Mouse (Mus musculus) forebrain, embryonic 16.5 days (tissue): Measurements from ENCODE around the gene Tead2. TPM values are rescaled to one million over a fixed set of nuclear protein-coding genes. Genes with fewer than 3 reads are reported as not detected.

Experiments
- ATAC-seq: fragments of 200-750 bp; cut with Nextera tagmentation; 2 replicates; pipeline ENCODE4 v1.8.0; 2017; ENCODE audit warnings: mild to moderate bottlenecking, moderate library complexity
- H3K27ac ChIP-seq: fragments of 300-500 bp; sonication (generic); 2 replicates; pipeline ENCODE4 v1.5.1; 2014; ENCODE audit warnings: low read length, control low read depth
- H3K27me3 ChIP-seq: fragments of 300-500 bp; sonication (generic); replicated peaks from 2 replicates; pipeline ENCODE4 v1.6.1; 2014; ENCODE audit warnings: low read length; ENCODE audit not compliant: control insufficient read depth, insufficient read depth
- H3K36me3 ChIP-seq: fragments of 300-500 bp; sonication (generic); 2 replicates; pipeline ENCODE4 v1.6.1; 2014; ENCODE audit not compliant: control insufficient read depth, insufficient read depth
- H3K4me1 ChIP-seq: fragments of 300-500 bp; sonication (generic); replicated peaks from 2 replicates; pipeline ENCODE4 v1.6.1; 2014; ENCODE audit warnings: low read length; ENCODE audit not compliant: control insufficient read depth, insufficient read depth
- H3K4me2 ChIP-seq: fragments of 300-500 bp; sonication (generic); 2 replicates; pipeline ENCODE4 v1.6.1; 2014; ENCODE audit warnings: mild to moderate bottlenecking, low read length, control low read depth
- H3K4me3 ChIP-seq: fragments of 300-500 bp; sonication (generic); replicated peaks from 2 replicates; pipeline ENCODE4 v1.5.1; 2014; ENCODE audit warnings: mild to moderate bottlenecking, low read length, control low read depth
- H3K9ac ChIP-seq: fragments of 300-500 bp; sonication (generic); replicated peaks from 2 replicates; pipeline ENCODE4 v1.6.1; 2014; ENCODE audit warnings: low read depth, low read length, control low read depth
- H3K9me3 ChIP-seq: fragments of 300-500 bp; sonication (generic); 2 replicates; pipeline ENCODE4 v1.6.1; 2016; ENCODE audit warnings: low read length; ENCODE audit not compliant: control insufficient read depth
- WGBS: fragments of 180-500 bp; shearing (Covaris S2); extraction: QIAGEN DNeasy Blood & Tissue Kit; methylation state at CpG from one replicate; pipeline ENCODE4 v1.1.7; 2014; 5-methylcytosine and 5-hydroxymethylcytosine counted together
- polyA plus RNA-seq: library from polyadenylated mRNA; unstranded; fragments of >200 nt; fragmentation: Nextera tagmentation; extraction: Ambion mirVana; gene quantifications from 2 replicates; pipeline ENCODE4 v1.2.1, GENCODE M21; 2015

Gene Tead2
- polyA plus RNA-seq, 1 experiment from 2014 or later = 79.5 TPM

DNA sequence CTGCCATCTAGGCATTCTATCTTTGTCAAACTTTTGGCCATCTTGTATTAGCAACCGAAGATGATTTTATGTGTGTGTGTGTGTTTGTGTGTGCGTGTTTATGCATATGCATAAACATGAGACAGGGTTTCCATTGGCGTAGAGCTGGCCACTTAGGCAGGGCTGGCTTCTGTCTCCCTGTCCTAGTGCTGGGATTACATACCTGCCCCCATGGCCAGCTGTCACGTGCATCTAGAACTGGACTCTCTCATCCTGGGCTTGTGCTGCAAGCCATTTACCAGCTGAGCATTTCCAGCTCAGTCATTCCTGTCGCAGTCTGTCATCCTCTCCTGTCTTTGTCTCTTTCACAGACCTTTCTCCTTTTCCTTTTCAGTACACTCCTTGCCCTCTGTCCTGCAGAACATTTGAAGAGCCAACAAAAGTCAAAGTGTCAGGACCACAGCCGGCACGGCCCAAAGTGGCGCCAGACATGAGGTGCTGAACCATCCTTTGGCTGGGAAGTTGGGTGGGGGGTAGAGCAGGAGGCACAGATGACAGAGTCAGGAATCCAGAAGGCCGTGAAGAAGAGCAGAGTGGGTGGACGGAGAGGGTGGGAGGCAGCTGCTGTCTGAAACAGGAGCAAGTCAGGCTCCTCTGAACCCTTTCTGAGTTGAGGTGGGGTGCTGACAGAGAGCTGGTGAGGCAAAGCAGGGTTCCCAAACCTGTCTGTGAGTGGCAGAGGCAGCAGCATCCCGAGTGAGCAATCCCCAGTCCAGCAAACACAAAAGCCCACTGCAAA is 41.7 kb downstream of the Tead2 start:
- no peak overlapping the region for H3K4me3 ChIP-seq
- H3K4me2 ChIP-seq = no peak overlapping the region
- H3K9ac ChIP-seq = no peak overlapping the region
- peaks cover 2% of the 10 kb centered on the region; the same call in 1 of the 2 replicates for H3K4me1 ChIP-seq
- no peaks in the 10 kb centered on the region for H3K27me3 ChIP-seq
- no peak overlapping the region for H3K27ac ChIP-seq
- no peaks in the 10 kb centered on the region for H3K9me3 ChIP-seq
- no peaks in the 10 kb centered on the region for H3K36me3 ChIP-seq
- ATAC-seq = no peak
- WGBS = 66% methylated on average over 11 of the region's 11 CpGs

DNA sequence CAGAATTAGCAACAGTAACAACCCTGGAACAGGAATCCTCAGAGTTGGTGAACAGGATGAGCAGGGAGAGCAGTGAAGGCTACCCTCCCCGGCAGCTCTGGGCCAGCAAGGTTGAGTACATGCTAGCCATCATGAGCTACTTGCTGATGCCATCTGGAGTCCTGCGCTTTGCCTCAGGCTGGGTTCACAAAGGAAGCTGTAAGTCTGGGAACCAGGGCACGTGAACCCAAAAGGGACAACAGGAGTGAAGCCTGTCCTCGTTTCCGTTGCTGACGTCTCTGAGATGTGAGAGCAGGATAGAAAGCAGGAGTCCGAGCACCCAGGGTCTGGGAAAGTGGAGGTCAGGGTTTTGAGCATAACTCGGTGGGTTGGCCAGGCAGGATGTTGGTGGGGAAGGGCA is 43.7 kb downstream of the Tead2 start:
- Histone ChIP-seq H3K4me3 (no peak overlapping the region), H3K27ac (no peak overlapping the region), H3K36me3 (no peaks in the 10 kb centered on the region), H3K9me3 (no peaks in the 10 kb centered on the region), H3K27me3 (no peaks in the 10 kb centered on the region), H3K4me1 (peaks cover 5% of the 10 kb centered on the region), H3K4me2 (no peak overlapping the region), H3K9ac (no peak overlapping the region)
- 86% methylated on average over 8 of the region's 8 CpGs for WGBS
- ATAC-seq = no peak

DNA sequence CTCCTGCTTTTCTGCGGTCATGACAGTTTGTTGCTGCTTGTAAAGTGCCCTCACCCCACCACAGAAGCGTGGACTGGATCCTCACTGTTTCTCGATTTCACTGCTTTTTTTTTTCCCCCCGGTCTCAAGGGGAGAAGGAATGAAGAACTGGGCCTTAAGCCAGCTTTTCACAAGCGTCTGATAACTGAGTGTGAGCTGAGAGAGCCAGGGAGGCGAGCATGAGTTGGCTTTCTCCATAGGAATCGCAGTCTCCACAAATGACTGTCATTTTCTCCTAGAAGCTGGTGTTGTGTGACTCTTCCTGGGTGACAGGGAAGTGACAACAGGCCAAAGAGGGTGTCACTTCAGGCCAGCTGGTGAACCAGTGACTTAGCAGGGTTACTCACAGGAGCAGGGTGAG is 46.7 kb downstream of the Tead2 start:
- H3K9ac ChIP-seq = no peak overlapping the region
- 49% methylated on average over 7 of the region's 7 CpGs for WGBS
- no peaks in the 10 kb centered on the region for H3K9me3 ChIP-seq
- H3K27me3 ChIP-seq = no peaks in the 10 kb centered on the region
- H3K36me3 ChIP-seq = no peaks in the 10 kb centered on the region
- no peak overlapping the region for H3K4me3 ChIP-seq
- H3K4me1 ChIP-seq = peaks cover 5% of the 10 kb centered on the region
- ATAC-seq = no peak
- no peak overlapping the region for H3K27ac ChIP-seq
- H3K4me2 ChIP-seq = no peak overlapping the region

DNA sequence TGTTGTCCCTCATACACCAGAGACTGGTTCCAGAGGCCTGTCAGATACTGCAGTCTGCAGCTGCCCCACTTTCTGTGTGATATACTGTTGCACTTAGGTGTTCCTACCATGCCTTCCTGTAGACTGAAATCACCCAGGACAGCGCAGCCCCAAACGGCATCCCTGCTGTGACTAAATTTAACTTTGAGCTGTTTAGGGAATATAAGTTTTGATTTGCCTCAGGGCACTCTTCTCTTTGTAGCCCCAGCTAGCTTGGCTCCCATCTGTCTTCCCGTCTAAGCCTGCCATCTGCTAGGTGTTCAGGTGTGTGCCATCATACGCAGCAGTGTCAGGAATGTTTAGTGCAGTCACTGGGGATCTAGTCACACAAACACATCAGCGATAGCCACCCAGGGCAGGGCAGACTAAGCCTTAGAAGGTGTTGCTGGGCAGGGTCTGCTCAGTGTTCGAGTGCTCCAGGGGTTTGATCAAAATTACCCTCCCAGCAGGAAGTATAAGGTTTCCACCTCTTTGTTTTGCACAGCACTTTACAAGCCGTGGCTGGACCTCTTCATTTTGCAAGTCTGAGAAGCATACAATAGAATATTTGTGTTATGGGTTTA is 47.6 kb downstream of the Tead2 start:
- Histone ChIP-seq H3K9ac (no peak overlapping the region), H3K4me3 (no peak overlapping the region), H3K4me1 (peaks cover 5% of the 10 kb centered on the region), H3K27ac (no peak overlapping the region), H3K9me3 (no peaks in the 10 kb centered on the region), H3K36me3 (no peaks in the 10 kb centered on the region), H3K4me2 (no peak overlapping the region), H3K27me3 (no peaks in the 10 kb centered on the region)
- WGBS = 62% methylated on average over 7 of the region's 7 CpGs
- ATAC-seq = no peak

DNA sequence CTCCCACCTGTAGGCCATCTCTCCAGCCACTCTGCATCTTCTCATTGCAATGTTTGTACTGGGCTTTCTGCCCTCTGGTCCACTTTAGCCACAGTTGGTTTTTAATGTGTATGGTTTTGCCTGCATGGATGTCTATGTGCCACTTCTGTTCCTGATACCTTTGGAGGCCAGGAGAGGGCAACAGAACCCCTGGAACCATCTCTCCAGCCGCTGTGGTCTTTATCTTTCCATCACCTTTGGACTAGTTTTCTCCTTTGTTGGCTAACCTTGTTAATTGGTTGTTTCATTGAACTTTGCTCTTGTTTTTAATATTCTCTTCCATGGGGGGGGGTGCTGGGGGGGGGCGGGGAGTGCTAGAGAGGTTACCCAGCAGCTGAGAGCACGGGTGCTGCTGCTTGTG is 48.8 kb downstream of the Tead2 start:
- Histone ChIP-seq H3K27me3 (no peaks in the 10 kb centered on the region), H3K4me2 (no peak overlapping the region), H3K9me3 (no peaks in the 10 kb centered on the region), H3K4me3 (no peak overlapping the region), H3K9ac (no peak overlapping the region), H3K27ac (no peak overlapping the region), H3K36me3 (no peaks in the 10 kb centered on the region), H3K4me1 (peaks cover 5% of the 10 kb centered on the region)
- WGBS = 77% methylated on average over 3 of the region's 3 CpGs
- no peak for ATAC-seq

DNA sequence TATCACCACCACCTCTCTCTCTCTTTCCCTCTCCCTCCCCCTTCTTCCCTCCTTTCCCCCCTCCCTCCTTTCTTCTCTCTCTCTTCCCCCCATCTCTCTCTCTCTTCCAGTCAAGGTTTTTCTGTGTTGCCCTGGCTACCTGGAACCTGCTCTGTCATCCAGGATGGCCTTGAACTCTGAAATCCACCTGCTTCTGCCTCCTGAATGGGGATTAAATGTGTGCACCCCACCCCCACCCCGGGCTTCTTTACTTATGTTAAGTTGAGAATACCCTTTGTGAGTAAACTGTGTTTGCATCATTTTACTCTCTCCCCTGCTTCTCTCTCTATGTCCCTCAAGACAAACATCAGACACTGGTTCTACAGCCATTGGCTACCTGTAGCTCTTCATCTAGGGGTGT is 50.0 kb downstream of the Tead2 start:
- no peaks in the 10 kb centered on the region for H3K27me3 ChIP-seq
- 68% methylated on average over 1 of the region's 1 CpGs for WGBS
- H3K4me3 ChIP-seq = no peak overlapping the region
- no peaks in the 10 kb centered on the region for H3K9me3 ChIP-seq
- no peak for ATAC-seq
- H3K9ac ChIP-seq = no peak overlapping the region
- no peaks in the 10 kb centered on the region for H3K36me3 ChIP-seq
- H3K27ac ChIP-seq = no peak overlapping the region
- no peak overlapping the region for H3K4me2 ChIP-seq
- peaks cover 5% of the 10 kb centered on the region for H3K4me1 ChIP-seq

DNA sequence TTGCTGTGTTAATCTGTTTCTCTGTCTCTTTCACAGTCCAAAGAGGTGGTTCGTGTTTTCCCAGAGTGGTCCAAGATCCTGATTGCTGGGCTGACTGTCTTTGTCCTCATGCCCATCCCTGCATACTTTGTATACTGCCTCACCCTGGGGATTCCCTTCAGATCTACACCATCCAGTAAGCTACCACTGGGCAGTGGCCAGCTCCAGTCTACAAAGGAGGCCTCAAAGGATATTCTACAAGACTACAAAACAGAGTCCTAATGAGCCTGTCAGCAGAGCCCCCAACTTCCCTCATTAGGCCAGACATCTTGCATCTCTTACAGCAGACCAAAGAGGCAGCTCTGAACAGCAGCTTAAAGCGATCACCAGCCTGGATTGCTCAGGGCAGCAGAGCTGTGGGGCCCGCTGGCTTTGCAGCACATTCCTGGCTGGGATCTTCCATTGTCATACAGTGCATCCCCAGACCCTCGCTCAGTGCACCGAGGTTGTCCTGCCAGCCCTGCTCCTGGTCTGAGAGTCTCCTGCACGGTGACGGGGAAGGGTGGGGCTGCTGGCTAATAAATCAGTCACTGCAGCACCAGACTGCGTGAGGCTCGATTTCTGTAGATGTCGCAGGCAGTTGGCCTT is 57.3 kb downstream of the Tead2 start:
- Histone ChIP-seq H3K9me3 (no peaks in the 10 kb centered on the region), H3K4me2 (no peak overlapping the region), H3K4me3 (no peak overlapping the region), H3K9ac (0 out of 2 replicates have a peak overlapping the region, but pooled peaks have one; percentile 17), H3K27me3 (no peaks in the 10 kb centered on the region), H3K27ac (no peak overlapping the region), H3K4me1 (peaks cover 6% of the 10 kb centered on the region), H3K36me3 (no peaks in the 10 kb centered on the region)
- no peak for ATAC-seq
- WGBS = 22% methylated on average over 10 of the region's 10 CpGs

DNA sequence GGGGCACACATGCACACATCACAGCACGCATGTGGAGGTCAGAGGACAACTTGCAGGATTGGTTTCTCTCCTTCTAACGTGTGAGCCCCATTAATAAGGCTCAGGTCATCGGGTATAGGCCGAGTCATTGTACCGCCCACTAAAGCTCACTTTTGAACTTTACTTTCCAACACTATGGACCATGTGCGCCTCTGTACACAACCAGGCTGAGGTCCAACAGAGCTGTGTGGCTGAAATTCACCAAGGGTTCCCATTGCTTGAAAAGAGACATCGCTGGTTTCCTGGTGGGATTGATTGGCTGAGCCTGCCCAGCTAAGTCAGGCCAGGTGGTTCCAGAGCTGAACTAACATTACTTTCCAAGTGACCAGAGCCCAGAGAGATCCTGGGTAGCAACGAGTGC is 58.1 kb downstream of the Tead2 start:
- Histone ChIP-seq H3K4me1 (peaks cover 6% of the 10 kb centered on the region), H3K27ac (no peak overlapping the region), H3K36me3 (no peaks in the 10 kb centered on the region), H3K9me3 (no peaks in the 10 kb centered on the region), H3K4me2 (no peak overlapping the region), H3K4me3 (no peak overlapping the region), H3K9ac (no peak overlapping the region), H3K27me3 (no peaks in the 10 kb centered on the region)
- 92% methylated on average over 8 of the region's 8 CpGs for WGBS
- ATAC-seq = no peak

DNA sequence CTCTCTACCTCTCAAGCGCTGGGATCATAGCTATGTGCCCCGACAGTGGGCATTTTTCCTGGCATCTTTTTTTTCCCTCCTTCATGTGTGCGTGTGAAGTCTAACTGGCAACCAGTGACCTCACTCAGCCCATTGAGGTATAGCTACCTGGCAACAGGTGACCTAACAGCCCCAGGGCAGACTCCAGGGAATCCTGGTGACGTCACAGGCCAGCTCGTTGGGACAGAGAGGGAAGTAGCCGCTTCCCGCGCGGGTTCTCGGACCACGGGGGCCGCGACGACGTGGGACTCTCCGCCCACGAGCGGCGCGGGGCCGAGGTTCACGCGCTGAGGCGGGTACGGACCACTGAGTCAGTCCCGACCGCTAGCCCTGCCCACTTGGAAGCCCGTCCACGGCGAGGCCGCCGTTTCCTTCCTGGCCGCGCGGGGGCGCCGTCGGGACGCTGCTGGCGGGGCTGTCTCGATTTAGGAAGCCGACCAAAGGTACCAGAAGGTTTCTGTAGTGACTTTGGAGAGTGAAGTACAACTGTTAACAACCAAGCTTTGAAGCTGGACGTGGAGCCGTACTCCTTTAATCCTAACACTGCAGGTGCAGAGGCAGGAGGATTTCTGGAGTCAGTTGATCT is 61.7 kb downstream of the Tead2 start, which contains the start of gene Slc6a21:
Slc6a21 (plus strand) TSS at position 378 of the 625 bp plus-strand sequence.
- ATAC-seq = no peak
- WGBS = 7% methylated on average over 38 of the region's 44 CpGs
- H3K9ac ChIP-seq = no peak within 1 kb of the TSS

More for the DNA sequence above, 61.7 kb downstream of the Tead2 start, which contains the start of gene Slc6a21:
- H3K4me2 ChIP-seq = peak within 1 kb of the TSS; percentile 55
- peaks cover 6% of the 10 kb centered on the region for H3K4me1 ChIP-seq
- H3K27me3 ChIP-seq = no peaks in the 10 kb centered on the region
- no peak within 1 kb of the TSS for H3K27ac ChIP-seq
- H3K9me3 ChIP-seq = no peaks in the 10 kb centered on the region
- no peaks in the 10 kb centered on the region for H3K36me3 ChIP-seq
- peak within 1 kb of the TSS; percentile 32 for H3K4me3 ChIP-seq
